Mouse (Mus musculus) intestine, embryonic 14.5 days (tissue): ENCODE measurements around the gene Ttc13. TPM values are rescaled to one million over a fixed set of nuclear protein-coding genes. Genes with fewer than 3 reads are reported as not detected.

Experiments used
- ATAC-seq: fragments of 200-750 bp; cut with Nextera tagmentation; replicated peaks from 2 replicates; pipeline ENCODE4 v1.8.0; 2017; ENCODE audit warnings: low read depth, moderate number of reproducible peaks, moderate TSS enrichment, moderate library complexity; ENCODE audit not compliant: low FRiP score, low TSS enrichment
- DNase-seq: peaks from one replicate; pipeline ENCODE4 v3.0.0-alpha.2; 2018; ENCODE audit warnings: low spot score
- H3K27ac ChIP-seq: fragments of 300-500 bp; sonication (generic); 2 replicates; pipeline ENCODE4 v1.5.1; 2014; ENCODE audit warnings: low read depth, mild to moderate bottlenecking, control low read depth
- H3K27me3 ChIP-seq: fragments of 300-500 bp; sonication (generic); replicated peaks from 2 replicates; pipeline ENCODE4 v1.6.1; 2014; ENCODE audit warnings: low read length, control low read depth; ENCODE audit not compliant: control insufficient read depth, insufficient read depth
- H3K36me3 ChIP-seq: fragments of 300-500 bp; sonication (generic); 2 replicates; pipeline ENCODE4 v1.6.1; 2014; ENCODE audit warnings: low read length, control low read depth; ENCODE audit not compliant: control insufficient read depth, insufficient read depth
- H3K4me1 ChIP-seq: fragments of 300-500 bp; sonication (generic); replicated peaks from 2 replicates; pipeline ENCODE4 v1.6.1; 2014; ENCODE audit warnings: low read length, control low read depth, mixed read lengths; ENCODE audit not compliant: control insufficient read depth, insufficient read depth
- H3K4me2 ChIP-seq: fragments of 300-500 bp; sonication (generic); 2 replicates; pipeline ENCODE4 v1.6.1; 2014; ENCODE audit warnings: low read length
- H3K4me3 ChIP-seq: fragments of 300-500 bp; sonication (generic); 2 replicates; pipeline ENCODE4 v1.5.1; 2014; ENCODE audit warnings: low read depth, low read length, control low read depth, mixed read lengths
- H3K9ac ChIP-seq: fragments of 300-500 bp; sonication (generic); 2 replicates; pipeline ENCODE4 v1.6.1; 2014; ENCODE audit warnings: mild to moderate bottlenecking, low read length
- H3K9me3 ChIP-seq: fragments of 300-500 bp; sonication (generic); 2 replicates; pipeline ENCODE4 v1.6.1; 2016; ENCODE audit warnings: low read length, control low read depth; ENCODE audit not compliant: control insufficient read depth
- WGBS: fragments of 180-500 bp; shearing (Covaris S2); extraction: QIAGEN DNeasy Blood & Tissue Kit; methylation state at CpG from one replicate; pipeline ENCODE4 v1.1.7; 2014; 5-methylcytosine and 5-hydroxymethylcytosine counted together
- polyA plus RNA-seq: library from polyadenylated mRNA; unstranded; fragments of >200 nt; fragmentation: Nextera tagmentation; extraction: Ambion mirVana; gene quantifications from 2 replicates; pipeline ENCODE4 v1.2.1, GENCODE M21; 2014

Ttc13 gene
- polyA plus RNA-seq, 1 experiment from 2014 or later = 50.0 TPM

DNA sequence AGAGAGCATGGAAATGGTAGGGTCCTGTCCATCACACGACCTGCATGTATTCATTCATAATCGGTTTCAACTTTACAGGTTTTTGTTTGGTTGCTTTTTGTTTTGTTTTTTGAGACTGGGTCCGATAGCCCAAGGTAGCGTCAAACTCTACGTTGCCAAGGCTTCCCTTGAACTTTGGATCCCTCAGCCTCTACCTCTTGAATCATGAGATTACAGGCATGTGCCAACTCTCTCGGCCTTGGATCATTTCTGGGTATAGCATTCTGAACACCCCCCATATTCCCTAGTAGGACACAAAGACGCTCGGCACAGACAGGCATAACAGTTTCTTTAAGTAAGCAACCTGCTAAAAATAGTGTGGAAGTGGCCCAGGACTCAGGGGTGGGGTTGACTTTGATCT is 80.2 kb downstream of the Ttc13 start:
- DNase-seq (no peak), ATAC-seq (no peak)
- H3K9ac ChIP-seq = no peak overlapping the region
- peaks cover 17% of the 10 kb centered on the region for H3K4me1 ChIP-seq
- no peaks in the 10 kb centered on the region for H3K9me3 ChIP-seq
- H3K27me3 ChIP-seq = no peaks in the 10 kb centered on the region
- H3K4me3 ChIP-seq = no peak overlapping the region
- H3K27ac ChIP-seq = no peak overlapping the region
- H3K36me3 ChIP-seq = peaks cover 30% of the 10 kb centered on the region
- 93% methylated on average over 8 of the region's 8 CpGs for WGBS
- H3K4me2 ChIP-seq = no peak overlapping the region

GRCm38 (mm10) chr8:124635247-124635502 is 86.6 kb downstream of the Ttc13 start:
- H3K9me3 ChIP-seq = no peaks in the 10 kb centered on the region
- no peak overlapping the region for H3K4me2 ChIP-seq
- peaks cover 7% of the 10 kb centered on the region; the same call in 1 of the 2 replicates for H3K4me1 ChIP-seq
- H3K9ac ChIP-seq = no peak overlapping the region
- H3K36me3 ChIP-seq = peaks cover 44% of the 10 kb centered on the region
- no peaks in the 10 kb centered on the region for H3K27me3 ChIP-seq
- ATAC-seq (no peak), DNase-seq (no peak)
- H3K4me3 ChIP-seq = no peak overlapping the region
- no peak overlapping the region for H3K27ac ChIP-seq
- WGBS = 76% methylated on average over 8 of the region's 8 CpGs

GRCm38 (mm10) chr8:124634411-124635246 is 87.2 kb downstream of the Ttc13 start:
- WGBS = 88% methylated on average over 13 of the region's 13 CpGs
- peaks cover 44% of the 10 kb centered on the region for H3K36me3 ChIP-seq
- H3K4me2 ChIP-seq = no peak overlapping the region
- H3K27me3 ChIP-seq = no peaks in the 10 kb centered on the region
- H3K9ac ChIP-seq = no peak overlapping the region
- no peaks in the 10 kb centered on the region for H3K9me3 ChIP-seq
- no peak overlapping the region for H3K4me3 ChIP-seq
- peaks cover 7% of the 10 kb centered on the region; the same call in 1 of the 2 replicates for H3K4me1 ChIP-seq
- DNase-seq (no peak), ATAC-seq (no peak)
- no peak overlapping the region for H3K27ac ChIP-seq

GRCm38 (mm10) chr8:124633001-124633703 is 88.6 kb downstream of the Ttc13 start:
- Histone ChIP-seq H3K4me2 (no peak overlapping the region), H3K36me3 (peaks cover 30% of the 10 kb centered on the region), H3K27me3 (no peaks in the 10 kb centered on the region), H3K9me3 (no peaks in the 10 kb centered on the region), H3K27ac (peak overlapping the region; percentile 71; the same call in 1 of the 2 replicates), H3K4me1 (peaks cover 7% of the 10 kb centered on the region; the same call in 1 of the 2 replicates), H3K9ac (no peak overlapping the region), H3K4me3 (no peak overlapping the region)
- ATAC-seq (no peak), DNase-seq (peak; percentile 66)
- 63% methylated on average over 14 of the region's 14 CpGs for WGBS

- H3K9ac ChIP-seq = no peak overlapping the region
- no peak for ATAC-seq
- 36% methylated on average over 7 of the region's 7 CpGs for WGBS
- H3K36me3 ChIP-seq = peaks cover 18% of the 10 kb centered on the region
- H3K9me3 ChIP-seq = no peaks in the 10 kb centered on the region
- peak overlapping the region; percentile 69; the same call in 1 of the 2 replicates for H3K27ac ChIP-seq
- H3K4me3 ChIP-seq = no peak overlapping the region
- no peak for DNase-seq
- no peak overlapping the region for H3K4me2 ChIP-seq
- no peaks in the 10 kb centered on the region for H3K27me3 ChIP-seq
- peaks cover 7% of the 10 kb centered on the region; the same call in 1 of the 2 replicates for H3K4me1 ChIP-seq
These were observed 89.8 kb downstream of the Ttc13 start for GRCm38 (mm10) chr8:124631966-124632365.

DNA sequence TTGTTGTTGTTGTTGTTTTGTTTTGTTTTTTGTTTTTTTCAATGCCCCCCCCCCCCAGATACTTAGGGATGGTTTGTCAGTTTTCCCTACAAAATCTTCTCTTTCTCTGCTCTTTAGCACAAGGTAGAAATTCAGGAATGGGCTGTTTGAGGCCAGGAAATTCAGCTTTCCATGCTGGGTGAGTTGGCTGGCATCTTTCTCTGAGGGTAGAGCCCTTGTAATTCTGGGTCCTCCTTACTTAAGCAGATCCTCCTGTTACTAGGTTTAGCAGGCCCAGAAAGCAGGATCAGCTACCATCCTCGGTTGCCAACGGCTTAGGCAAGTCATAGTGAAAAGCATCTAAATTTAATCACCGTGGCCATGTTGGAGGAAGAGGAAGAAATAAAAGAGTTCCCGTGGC is 90.9 kb downstream of the Ttc13 start:
- Histone ChIP-seq H3K9me3 (no peaks in the 10 kb centered on the region), H3K4me2 (no peak overlapping the region), H3K4me3 (no peak overlapping the region), H3K27me3 (no peaks in the 10 kb centered on the region), H3K27ac (no peak overlapping the region), H3K9ac (no peak overlapping the region), H3K36me3 (0 out of 2 replicates have a peak, but pooled peaks cover 7% of the 10 kb centered on the region), H3K4me1 (peaks cover 7% of the 10 kb centered on the region; the same call in 1 of the 2 replicates)
- ATAC-seq (no peak), DNase-seq (no peak)
- WGBS = 88% methylated on average over 4 of the region's 4 CpGs

- H3K9me3 ChIP-seq = no peaks in the 10 kb centered on the region
- H3K4me1 ChIP-seq = peaks cover 7% of the 10 kb centered on the region; the same call in 1 of the 2 replicates
- H3K4me2 ChIP-seq = no peak overlapping the region
- H3K36me3 ChIP-seq = 0 out of 2 replicates have a peak, but pooled peaks cover 5% of the 10 kb centered on the region
- ATAC-seq = no peak; the same call in 1 of the 2 replicates
- no peak overlapping the region for H3K9ac ChIP-seq
- WGBS = 75% methylated on average over 6 of the region's 6 CpGs
- no peak for DNase-seq
- no peak overlapping the region for H3K27ac ChIP-seq
- no peaks in the 10 kb centered on the region for H3K27me3 ChIP-seq
- H3K4me3 ChIP-seq = no peak overlapping the region
These were observed 91.3 kb downstream of the Ttc13 start for GRCm38 (mm10) chr8:124630489-124630888.

GRCm38 (mm10) chr8:124626251-124626650 is 95.5 kb downstream of the Ttc13 start:
- Histone ChIP-seq H3K4me3 (no peak overlapping the region), H3K27me3 (no peaks in the 10 kb centered on the region), H3K9ac (no peak overlapping the region), H3K9me3 (no peaks in the 10 kb centered on the region), H3K4me1 (no peaks in the 10 kb centered on the region), H3K36me3 (no peaks in the 10 kb centered on the region), H3K27ac (no peak overlapping the region), H3K4me2 (no peak overlapping the region)
- WGBS = 87% methylated on average over 9 of the region's 9 CpGs
- DNase-seq (no peak), ATAC-seq (no peak)
